Mouse (Mus musculus) ES-Bruce4 (cell line): ENCODE measurements around the gene Med18.

Experiments
- CTCF ChIP-seq: IDR thresholded peaks from one replicate; pipeline ENCODE4 v1.8.1; 2011; ENCODE audit warnings: low read depth, low read length
- POLR2A ChIP-seq: IDR thresholded peaks from one replicate; pipeline ENCODE4 v1.8.1; 2011; ENCODE audit warnings: low read length; ENCODE audit not compliant: insufficient read depth

- TF ChIP-seq CTCF (no peak), POLR2A (no peak)
Observed at GRCm38 (mm10) chr4:132475895-132476878, 12.5 kb upstream of the Med18 start.
